Mouse (Mus musculus) neural tube, embryonic 15.5 days (tissue): Measurements from ENCODE around the gene Morn3. TPM values are rescaled to one million over a fixed set of nuclear protein-coding genes. Genes with fewer than 3 reads are reported as not detected.

ENCODE experiments used
- ATAC-seq: fragments of 200-750 bp; cut with Nextera tagmentation; 2 replicates; pipeline ENCODE4 v1.8.0; 2017; ENCODE audit warnings: mild to moderate bottlenecking, moderate TSS enrichment, moderate library complexity; ENCODE audit not compliant: low FRiP score
- H3K27ac ChIP-seq: fragments of 300-500 bp; sonication (generic); replicated peaks from 2 replicates; pipeline ENCODE4 v1.5.1; 2015; ENCODE audit warnings: mild to moderate bottlenecking, inconsistent platforms
- H3K27me3 ChIP-seq: fragments of 300-500 bp; sonication (generic); replicated peaks from 2 replicates; pipeline ENCODE4 v1.6.1; 2015; ENCODE audit warnings: inconsistent platforms
- H3K36me3 ChIP-seq: fragments of 300-500 bp; sonication (generic); 2 replicates; pipeline ENCODE4 v1.6.1; 2015; ENCODE audit warnings: inconsistent platforms
- H3K4me1 ChIP-seq: fragments of 300-500 bp; sonication (generic); 2 replicates; pipeline ENCODE4 v1.6.1; 2015; ENCODE audit warnings: inconsistent platforms
- H3K4me2 ChIP-seq: fragments of 300-500 bp; sonication (generic); 2 replicates; pipeline ENCODE4 v1.6.1; 2015; ENCODE audit warnings: inconsistent platforms, mild to moderate bottlenecking, moderate library complexity
- H3K4me3 ChIP-seq: fragments of 300-500 bp; sonication (generic); replicated peaks from 2 replicates; pipeline ENCODE4 v1.5.1; 2015; ENCODE audit warnings: mild to moderate bottlenecking, inconsistent platforms
- H3K9ac ChIP-seq: fragments of 300-500 bp; sonication (generic); replicated peaks from 2 replicates; pipeline ENCODE4 v1.6.1; 2015; ENCODE audit warnings: mild to moderate bottlenecking, inconsistent platforms
- H3K9me3 ChIP-seq: fragments of 300-500 bp; sonication (generic); replicated peaks from 2 replicates; pipeline ENCODE4 v1.6.1; 2016; ENCODE audit warnings: inconsistent platforms
- WGBS: fragments of 180-500 bp; shearing (Covaris S2); methylation state at CpG from one replicate; pipeline ENCODE4 v1.1.7; 2015; ENCODE audit warnings: mixed read lengths; 5-methylcytosine and 5-hydroxymethylcytosine counted together
- polyA plus RNA-seq: library from polyadenylated mRNA; unstranded; fragments of >200 nt; fragmentation: Nextera tagmentation; extraction: Ambion mirVana; gene quantifications from 2 replicates; pipeline ENCODE4 v1.2.1, GENCODE M21; 2015

Gene Morn3
- polyA plus RNA-seq, 1 experiment from 2014 or later, result 0.68 TPM

- H3K9me3 ChIP-seq, result no peaks in the 10 kb centered on the region
- H3K4me1 ChIP-seq, result 0 out of 2 replicates have a peak, but pooled peaks cover 6% of the 10 kb centered on the region
- ATAC-seq, result no peak
- H3K27ac ChIP-seq, result no peak overlapping the region
- WGBS, result 89% methylated on average over 18 of the region's 18 CpGs
- no peaks in the 10 kb centered on the region for H3K27me3 ChIP-seq
- H3K36me3 ChIP-seq, result no peaks in the 10 kb centered on the region
- H3K4me3 ChIP-seq, result no peak overlapping the region
- H3K9ac ChIP-seq, result no peak overlapping the region
- no peak overlapping the region for H3K4me2 ChIP-seq
Measured at GRCm38 (mm10) chr5:122997205-122998204, 49.3 kb downstream of the Morn3 start.

GRCm38 (mm10) chr5:122994910-122995309 is 51.9 kb downstream of the Morn3 start:
- Histone ChIP-seq H3K27ac (no peak overlapping the region), H3K9ac (no peak overlapping the region), H3K27me3 (no peaks in the 10 kb centered on the region), H3K4me3 (no peak overlapping the region), H3K4me2 (peak overlapping the region; percentile 17; the same call in 1 of the 2 replicates), H3K4me1 (peaks cover 21% of the 10 kb centered on the region), H3K36me3 (no peaks in the 10 kb centered on the region), H3K9me3 (no peaks in the 10 kb centered on the region)
- 0% methylated on average over 1 of the region's 1 CpGs for WGBS
- ATAC-seq, result no peak

- 8% methylated on average over 5 of the region's 5 CpGs for WGBS
- H3K4me3 ChIP-seq, result 0 out of 2 replicates have a peak overlapping the region, but pooled peaks have one; percentile 5
Measured at GRCm38 (mm10) chr5:122994303-122994846, 52.4 kb downstream of the Morn3 start.

DNA sequence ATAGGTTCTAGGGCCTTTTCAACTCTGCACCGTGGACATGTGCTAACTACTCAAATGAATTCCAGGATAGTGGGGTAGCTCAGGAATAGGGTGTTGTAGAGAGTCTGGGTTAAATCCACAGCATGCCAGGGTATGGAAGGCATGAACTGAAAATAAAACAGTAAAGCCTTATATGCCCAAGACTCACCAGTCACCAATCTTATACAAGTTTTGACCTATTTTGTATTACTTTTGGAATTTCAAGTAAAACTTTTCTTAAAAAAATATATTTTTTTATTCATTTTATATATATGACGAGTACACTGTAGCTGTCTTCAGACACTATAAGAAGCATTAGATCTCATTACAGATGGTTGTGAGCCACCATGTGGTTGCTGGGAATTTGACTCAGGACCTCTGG is 53.0 kb downstream of the Morn3 start:
- Histone ChIP-seq H3K27ac (no peak overlapping the region), H3K36me3 (no peaks in the 10 kb centered on the region), H3K4me3 (no peak overlapping the region), H3K4me1 (peaks cover 28% of the 10 kb centered on the region), H3K9ac (no peak overlapping the region), H3K9me3 (no peaks in the 10 kb centered on the region), H3K4me2 (no peak overlapping the region), H3K27me3 (no peaks in the 10 kb centered on the region)
- ATAC-seq, result no peak
- WGBS, result 56% methylated on average over 2 of the region's 2 CpGs

More at GRCm38 (mm10) chr5:122994303-122994846, 52.4 kb downstream of the Morn3 start:
- no peaks in the 10 kb centered on the region for H3K36me3 ChIP-seq
- no peak overlapping the region for H3K27ac ChIP-seq
- 0 out of 2 replicates have a peak, but pooled peaks have one; percentile 63 for ATAC-seq
- H3K27me3 ChIP-seq, result no peaks in the 10 kb centered on the region
- H3K4me2 ChIP-seq, result peak overlapping the region; percentile 35
- peaks cover 26% of the 10 kb centered on the region for H3K4me1 ChIP-seq
- no peak overlapping the region for H3K9ac ChIP-seq
- no peaks in the 10 kb centered on the region for H3K9me3 ChIP-seq

- Histone ChIP-seq H3K27me3 (no peaks in the 10 kb centered on the region), H3K36me3 (no peaks in the 10 kb centered on the region), H3K4me1 (peaks cover 47% of the 10 kb centered on the region), H3K9me3 (no peaks in the 10 kb centered on the region), H3K27ac (no peak overlapping the region), H3K9ac (no peak overlapping the region), H3K4me2 (no peak overlapping the region; the same call in 1 of the 2 replicates), H3K4me3 (no peak overlapping the region)
- no peak for ATAC-seq
- WGBS, result 32% methylated on average over 5 of the region's 5 CpGs
Measured at GRCm38 (mm10) chr5:122991350-122992004, 55.3 kb downstream of the Morn3 start.

- Histone ChIP-seq H3K9me3 (no peaks in the 10 kb centered on the region), H3K27ac (no peak overlapping the region), H3K4me2 (peak overlapping the region; percentile 96), H3K9ac (no peak overlapping the region; the same call in 1 of the 2 replicates), H3K4me3 (peak overlapping the region; percentile 74; the same call in 1 of the 2 replicates), H3K27me3 (no peaks in the 10 kb centered on the region), H3K36me3 (no peaks in the 10 kb centered on the region), H3K4me1 (peaks cover 54% of the 10 kb centered on the region)
- ATAC-seq, result no peak
- 18% methylated on average over 16 of the region's 16 CpGs for WGBS
Measured at GRCm38 (mm10) chr5:122990411-122991160, 56.2 kb downstream of the Morn3 start.

DNA sequence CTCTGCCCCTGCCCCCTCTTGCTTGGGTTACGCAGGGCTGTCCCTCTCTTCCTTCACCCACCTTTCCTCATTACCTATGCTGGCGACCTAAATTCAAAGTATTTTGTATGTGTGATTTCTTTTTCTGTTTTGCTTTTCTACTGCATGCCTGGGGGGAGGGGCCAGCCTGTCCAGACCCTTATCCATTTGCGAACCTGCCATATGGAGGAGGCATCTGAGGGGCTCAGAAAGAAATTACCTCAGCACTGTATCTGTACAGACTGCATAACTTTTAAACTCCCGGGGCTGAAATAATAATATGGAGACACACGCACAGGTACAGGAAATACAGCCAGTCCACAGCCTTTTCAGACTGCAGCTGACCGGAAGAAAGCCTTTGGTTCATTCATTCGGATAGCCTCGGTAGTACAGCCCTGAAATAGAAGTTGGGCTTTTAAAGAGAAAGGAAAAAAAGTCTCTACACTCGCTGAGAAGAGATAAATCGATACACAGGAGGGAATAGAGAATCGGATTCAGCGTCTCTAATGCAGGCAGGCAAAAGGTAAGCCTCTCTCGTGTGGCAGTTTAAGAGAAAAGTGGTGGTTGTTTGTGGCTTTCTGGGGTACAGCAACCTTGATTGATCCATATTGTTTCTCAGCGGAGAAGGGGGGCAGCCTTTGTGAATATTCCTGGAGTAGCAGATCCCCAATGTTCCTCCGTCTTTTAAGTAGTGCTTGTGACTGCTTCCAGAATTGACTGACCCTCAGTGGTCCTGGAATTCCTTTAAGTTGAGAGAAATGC is 57.1 kb downstream of the Morn3 start, which contains the start of gene Kdm2b:
Gene Kdm2b, minus strand, starts transcription at position 273 of the 780 bp plus-strand sequence.
- Histone ChIP-seq H3K4me1 (peaks cover 55% of the 10 kb centered on the region), H3K4me3 (peak within 1 kb of the TSS; percentile 74), H3K36me3 (no peaks in the 10 kb centered on the region), H3K4me2 (peak within 1 kb of the TSS; percentile 96), H3K9me3 (no peaks in the 10 kb centered on the region), H3K27me3 (no peaks in the 10 kb centered on the region), H3K27ac (peak within 1 kb of the TSS; percentile 79), H3K9ac (peak within 1 kb of the TSS; percentile 48)
- WGBS, result 3% methylated on average over 15 of the region's 15 CpGs
- peak; percentile 16; the same call in 1 of the 2 replicates for ATAC-seq

GRCm38 (mm10) chr5:122989001-122989525 is 57.8 kb downstream of the Morn3 start:
- ATAC-seq, result peak; percentile 73; the same call in 1 of the 2 replicates
- under 1% methylated on average over 32 of the region's 39 CpGs for WGBS
- peak overlapping the region; percentile 79 for H3K27ac ChIP-seq
- no peaks in the 10 kb centered on the region for H3K9me3 ChIP-seq
- no peaks in the 10 kb centered on the region for H3K27me3 ChIP-seq
- peaks cover 53% of the 10 kb centered on the region for H3K4me1 ChIP-seq
- H3K4me2 ChIP-seq, result peak overlapping the region; percentile 96
- H3K4me3 ChIP-seq, result peak overlapping the region; percentile 74
- no peaks in the 10 kb centered on the region for H3K36me3 ChIP-seq
- H3K9ac ChIP-seq, result peak overlapping the region; percentile 48

GRCm38 (mm10) chr5:122988021-122988751 is 58.6 kb downstream of the Morn3 start:
- Histone ChIP-seq H3K9me3 (no peaks in the 10 kb centered on the region), H3K4me2 (peak overlapping the region; percentile 96), H3K4me1 (peaks cover 53% of the 10 kb centered on the region), H3K4me3 (peak overlapping the region; percentile 74), H3K9ac (peak overlapping the region; percentile 48), H3K36me3 (no peaks in the 10 kb centered on the region), H3K27ac (peak overlapping the region; percentile 79), H3K27me3 (no peaks in the 10 kb centered on the region)
- ATAC-seq, result no peak
- under 1% methylated on average over 41 of the region's 41 CpGs for WGBS
